In the genomic region with DNA sequence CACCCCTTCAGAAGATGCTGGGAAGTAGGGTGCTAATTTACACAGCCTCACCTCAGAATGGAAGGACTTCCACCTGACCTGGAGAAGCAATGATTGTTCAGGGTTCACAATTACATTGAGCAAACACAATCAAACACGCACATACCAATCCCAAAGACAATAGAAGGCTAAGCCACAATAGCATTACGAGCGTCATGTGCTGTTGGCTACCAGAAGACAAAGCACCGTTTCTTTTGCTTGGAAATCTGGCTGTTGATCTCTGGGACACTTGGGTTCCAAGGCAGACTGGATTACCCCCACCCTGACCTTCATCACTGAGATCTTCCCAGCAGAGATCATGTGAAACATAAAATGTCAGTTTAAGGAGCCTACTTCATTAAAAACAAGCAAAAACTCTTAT, we compare ENCODE assay signal across 31 mouse cellular contexts. TPM values are rescaled to one million over a fixed set of nuclear protein-coding genes. Genes with fewer than 3 reads are reported as not detected.
DNase-seq lines count a peak whose midpoint lies in the region; ATAC-seq lines count a peak whose summit lies in the region.
"Had no signal": no experiment of that assay in that cellular context is flagged by ENCODE, and none has a peak within 500 bp of the region (broad histone marks: within the 10 kb centered on the region; RNA-seq: fewer than 3 reads in every experiment).

No protein-coding gene starts in this region.

- 73% methylated on average over 4 of the region's 4 CpGs for WGBS in heart, embryonic 12.5 days
- 59% methylated on average over 4 of the region's 4 CpGs for WGBS in midbrain, embryonic 11.5 days
- WGBS in midbrain, embryonic 15.5 days: 49% methylated on average over 4 of the region's 4 CpGs

- H3K9ac ChIP-seq in heart, embryonic 12.5 days: no peak overlapping the region
- H3K9ac ChIP-seq in midbrain, embryonic 11.5 days (ENCODE audit: low read length): no peak overlapping the region
- H3K9ac ChIP-seq in midbrain, embryonic 15.5 days: no peak overlapping the region
- H3K9ac ChIP-seq: embryonic facial prominence, embryonic 12.5 days; embryonic facial prominence, embryonic 15.5 days; forebrain, postnatal 0 days; heart, embryonic 15.5 days; hindbrain, embryonic 13.5 days; intestine, embryonic 15.5 days had no signal

- no peak overlapping the region for H3K4me2 ChIP-seq in heart, embryonic 12.5 days
- no peak overlapping the region for H3K4me2 ChIP-seq in midbrain, embryonic 11.5 days
- no peak overlapping the region for H3K4me2 ChIP-seq in midbrain, embryonic 15.5 days
- H3K4me2 ChIP-seq: embryonic facial prominence, embryonic 12.5 days; embryonic facial prominence, embryonic 15.5 days; heart, embryonic 11.5 days; heart, embryonic 15.5 days; hindbrain, embryonic 13.5 days; intestine, embryonic 15.5 days had no signal

- no peaks in the 10 kb centered on the region for H3K4me1 ChIP-seq in heart, embryonic 12.5 days (replicated peaks)
- peaks cover 5% of the 10 kb centered on the region; the same call in 1 of the 2 replicates for H3K4me1 ChIP-seq in midbrain, embryonic 11.5 days (ENCODE audit: control insufficient read depth, insufficient read depth, low read length)
- H3K4me1 ChIP-seq in midbrain, embryonic 15.5 days: no peaks in the 10 kb centered on the region
- H3K4me1 ChIP-seq: embryonic facial prominence, embryonic 12.5 days; embryonic facial prominence, embryonic 15.5 days; heart, embryonic 15.5 days; hindbrain, embryonic 13.5 days; intestine, embryonic 15.5 days had no signal

- peak; percentile 48 for DNase-seq in heart, adult 11 months
- peak; percentile 85 for DNase-seq in midbrain, embryonic 11.5 days (ENCODE audit: low spot score, missing footprints)
- peak; percentile 62 for DNase-seq in ZHBTc4 (ENCODE audit: low read depth, low spot score)
- DNase-seq in neural tube, embryonic 10.5 days (ENCODE audit: extremely low spot score, low spot score): no peak
- DNase-seq: adrenal gland, adult 8-10 months; adrenal gland, postnatal 36 days; B cell, adult 2 months; cerebellum, adult 11 months; cerebellum, adult 2 months; cerebellum, adult 9-11 months; cerebellum, postnatal 25 days; forebrain, postnatal 0 days; gastrocnemius, postnatal 10 days; gastrocnemius, postnatal 36 days; heart, postnatal 10 days; heart, postnatal 36 days had no signal

- no peak for ATAC-seq in heart, embryonic 12.5 days (ENCODE audit: insufficient number of reproducible peaks, low FRiP score)
- no peak for ATAC-seq in midbrain, embryonic 11.5 days (ENCODE audit: low FRiP score)
- no peak for ATAC-seq in midbrain, embryonic 15.5 days (replicated peaks)
- ATAC-seq: activated CD4-positive, CD25-positive, alpha-beta regulatory T cell, adult 4 months; forebrain, embryonic 14.5 days; forebrain, postnatal 0 days; hindbrain, embryonic 16.5 days; intestine, embryonic 15.5 days; Patski had no signal

- H3K36me3 ChIP-seq in heart, embryonic 12.5 days: no peaks in the 10 kb centered on the region
- H3K36me3 ChIP-seq in midbrain, embryonic 11.5 days (ENCODE audit: control insufficient read depth, insufficient read depth, low read length): no peaks in the 10 kb centered on the region
- no peaks in the 10 kb centered on the region for H3K36me3 ChIP-seq in midbrain, embryonic 15.5 days (replicated peaks)
- H3K36me3 ChIP-seq: embryonic facial prominence, embryonic 12.5 days; embryonic facial prominence, embryonic 15.5 days; G1E; heart, embryonic 15.5 days; hindbrain, embryonic 10.5 days; hindbrain, embryonic 13.5 days; intestine, embryonic 15.5 days had no signal

- no peaks in the 10 kb centered on the region for H3K27me3 ChIP-seq in heart, embryonic 12.5 days (replicated peaks)
- H3K27me3 ChIP-seq in midbrain, embryonic 11.5 days (ENCODE audit: control insufficient read depth, insufficient read depth, low read length): no peaks in the 10 kb centered on the region
- H3K27me3 ChIP-seq in midbrain, embryonic 15.5 days (replicated peaks): no peaks in the 10 kb centered on the region
- H3K27me3 ChIP-seq: CH12.LX; embryonic facial prominence, embryonic 12.5 days; embryonic facial prominence, embryonic 15.5 days; heart, embryonic 15.5 days; hindbrain, embryonic 13.5 days; intestine, embryonic 15.5 days; Patski had no signal

- no peaks in the 10 kb centered on the region for H3K9me3 ChIP-seq in heart, embryonic 12.5 days (replicated peaks)
- no peaks in the 10 kb centered on the region for H3K9me3 ChIP-seq in midbrain, embryonic 11.5 days (ENCODE audit: control insufficient read depth, low read length)
- no peaks in the 10 kb centered on the region for H3K9me3 ChIP-seq in midbrain, embryonic 15.5 days
- H3K9me3 ChIP-seq: embryonic facial prominence, embryonic 12.5 days; embryonic facial prominence, embryonic 15.5 days; G1E; heart, embryonic 15.5 days; hindbrain, embryonic 10.5 days; hindbrain, embryonic 13.5 days; intestine, embryonic 15.5 days had no signal

- H3K27ac ChIP-seq in heart, embryonic 12.5 days (ENCODE audit: poor library complexity, severe bottlenecking): no peak overlapping the region
- no peak overlapping the region for H3K27ac ChIP-seq in midbrain, embryonic 11.5 days (ENCODE audit: low read depth, low read length)
- H3K27ac ChIP-seq in midbrain, embryonic 15.5 days: no peak overlapping the region
- H3K27ac ChIP-seq: embryonic facial prominence, embryonic 12.5 days; embryonic facial prominence, embryonic 15.5 days; heart, embryonic 15.5 days; hindbrain, embryonic 10.5 days; hindbrain, embryonic 13.5 days; intestine, embryonic 15.5 days had no signal

- no peak overlapping the region for H3K4me3 ChIP-seq in heart, embryonic 12.5 days
- H3K4me3 ChIP-seq in midbrain, embryonic 11.5 days (ENCODE audit: low read depth, low read length): no peak overlapping the region
- H3K4me3 ChIP-seq in midbrain, embryonic 15.5 days: no peak overlapping the region
- H3K4me3 ChIP-seq: embryonic facial prominence, embryonic 12.5 days; embryonic facial prominence, embryonic 15.5 days; heart, embryonic 15.5 days; hindbrain, embryonic 10.5 days; hindbrain, embryonic 13.5 days; intestine, embryonic 15.5 days had no signal

RNA-seq across cellular contexts. Expression of a gene that starts 21.1 kb away (rescaled TPM):
- polyA plus RNA-seq in heart, embryonic 12.5 days (2016; fragmentation: Nextera tagmentation; extraction: Ambion mirVana): 34.8 and 39.4 TPM in 2 replicates
- polyA plus RNA-seq in midbrain, embryonic 11.5 days (2014; fragmentation: Nextera tagmentation; extraction: Ambion mirVana): 1.6 and 3.4 TPM in 2 replicates
- 16.1 and 16.8 TPM in 2 replicates for polyA plus RNA-seq in midbrain, embryonic 15.5 days (2015; fragmentation: Nextera tagmentation; extraction: Ambion mirVana)
- polyA plus RNA-seq: activated CD4-positive, CD25-positive, alpha-beta regulatory T cell, adult 4 months; G1E had no signal
